Comparison of ENCODE assay signal across 16 mouse cellular contexts in genomic region chr13:114219870-114220492, GRCm38 (mm10).
DNase-seq lines count a peak whose midpoint lies in the region; ATAC-seq and TF ChIP-seq lines count a peak whose summit lies in the region.
"Had no signal": no experiment of that assay in that cellular context is flagged by ENCODE, and none has a peak within 500 bp of the region (broad histone marks: within the 10 kb centered on the region; RNA-seq: fewer than 3 reads in every experiment).

No protein-coding gene starts in this region.

- 51% methylated on average over 5 of the region's 5 CpGs for WGBS in forebrain, embryonic 13.5 days
- WGBS in forebrain, embryonic 11.5 days, result 79% methylated on average over 5 of the region's 5 CpGs
- WGBS in hindbrain, embryonic 16.5 days, result 49% methylated on average over 5 of the region's 5 CpGs
- 83% methylated on average over 5 of the region's 5 CpGs for WGBS in heart, adult 2 months

- 0 out of 2 replicates have a peak overlapping the region, but pooled peaks have one; percentile 6 for H3K27ac ChIP-seq in forebrain, embryonic 13.5 days
- no peak overlapping the region for H3K27ac ChIP-seq in forebrain, embryonic 11.5 days (ENCODE audit: low read depth, low read length)
- no peak overlapping the region for H3K27ac ChIP-seq in hindbrain, embryonic 16.5 days (ENCODE audit: low read depth, low read length)
- H3K27ac ChIP-seq in heart, adult 2 months, result no peak overlapping the region
- H3K27ac ChIP-seq: heart, embryonic 13.5 days; left cerebral cortex, adult 2 months; lung, embryonic 15.5 days; neural tube, embryonic 12.5 days had no signal

- ATAC-seq in forebrain, embryonic 13.5 days, result peak; percentile 78
- ATAC-seq in forebrain, embryonic 11.5 days (replicated peaks; ENCODE audit: low FRiP score), result no peak
- ATAC-seq in hindbrain, embryonic 16.5 days, result peak; percentile 79

- no peak for TF ChIP-seq CTCF in brain, embryonic 14.5 days (IDR thresholded peaks at IDR 0.05; ENCODE audit: borderline replicate concordance, extremely low read depth, insufficient read depth, insufficient read length)
- TF ChIP-seq CTCF in heart, adult 2 months (IDR thresholded peaks at IDR 0.05), result no peak

- no peak for DNase-seq in forebrain, embryonic 11.5 days (ENCODE audit: low spot score)
- peak; percentile 76 for DNase-seq in brain, embryonic 14.5 days (ENCODE audit: low read depth)
- peak; percentile 38 to 59 for DNase-seq in layer of hippocampus, postnatal 36 days
- no peak for DNase-seq in left cerebral cortex, adult 11 months (ENCODE audit: low spot score)
- DNase-seq in gastrocnemius, adult 18-20 months (ENCODE audit: low spot score), result no peak
- no peak for DNase-seq in heart, adult 2 months
- DNase-seq: adrenal gland, adult 2 months; gastrocnemius, postnatal 14 days; kidney, adult 2 months; thymus, adult 18-20 months had no signal

- no peak for TF ChIP-seq POLR2A in brain, embryonic 14.5 days (IDR thresholded peaks at IDR 0.05; ENCODE audit: borderline replicate concordance, extremely low read depth, insufficient read depth, insufficient read length, poor library complexity, severe bottlenecking)
- TF ChIP-seq POLR2A in heart, adult 2 months (IDR thresholded peaks at IDR 0.05; ENCODE audit: insufficient read depth, low read depth, low read length), result no peak

- no peak overlapping the region for H3K9ac ChIP-seq in forebrain, embryonic 13.5 days
- no peak overlapping the region for H3K9ac ChIP-seq in forebrain, embryonic 11.5 days (ENCODE audit: low read length)
- no peak overlapping the region for H3K9ac ChIP-seq in hindbrain, embryonic 16.5 days (ENCODE audit: low read depth, low read length)
- no peak overlapping the region for H3K9ac ChIP-seq in heart, adult 2 months (ENCODE audit: low read depth, low read length)
- H3K9ac ChIP-seq: heart, embryonic 13.5 days; lung, embryonic 15.5 days; neural tube, embryonic 12.5 days had no signal

- no peak overlapping the region for H3K4me3 ChIP-seq in forebrain, embryonic 13.5 days
- no peak overlapping the region for H3K4me3 ChIP-seq in forebrain, embryonic 11.5 days (ENCODE audit: low read depth, low read length)
- H3K4me3 ChIP-seq in hindbrain, embryonic 16.5 days (ENCODE audit: low read length), result no peak overlapping the region
- H3K4me3 ChIP-seq in heart, adult 2 months, result no peak overlapping the region
- H3K4me3 ChIP-seq: heart, embryonic 13.5 days; left cerebral cortex, adult 2 months; lung, embryonic 15.5 days; neural tube, embryonic 12.5 days had no signal

- H3K4me1 ChIP-seq in forebrain, embryonic 13.5 days, result peaks cover 17% of the 10 kb centered on the region
- H3K4me1 ChIP-seq in forebrain, embryonic 11.5 days (replicated peaks; ENCODE audit: control insufficient read depth, insufficient read depth, low read length), result no peaks in the 10 kb centered on the region
- H3K4me1 ChIP-seq in hindbrain, embryonic 16.5 days (ENCODE audit: control insufficient read depth, insufficient read depth, low read depth, low read length), result no peaks in the 10 kb centered on the region
- H3K4me1 ChIP-seq in heart, adult 2 months (ENCODE audit: control insufficient read depth, insufficient read depth, low read length), result no peaks in the 10 kb centered on the region
- H3K4me1 ChIP-seq: lung, embryonic 15.5 days; neural tube, embryonic 12.5 days had no signal

- no peaks in the 10 kb centered on the region for H3K36me3 ChIP-seq in forebrain, embryonic 13.5 days (ENCODE audit: poor library complexity, severe bottlenecking)
- no peaks in the 10 kb centered on the region for H3K36me3 ChIP-seq in forebrain, embryonic 11.5 days (ENCODE audit: control insufficient read depth, insufficient read depth, low read length)
- no peaks in the 10 kb centered on the region for H3K36me3 ChIP-seq in hindbrain, embryonic 16.5 days (ENCODE audit: control insufficient read depth, insufficient read depth, low read length)
- no peaks in the 10 kb centered on the region for H3K36me3 ChIP-seq in heart, adult 2 months (ENCODE audit: control insufficient read depth, insufficient read depth, low read length)
- H3K36me3 ChIP-seq: heart, embryonic 13.5 days; lung, embryonic 15.5 days; neural tube, embryonic 12.5 days had no signal

- TF ChIP-seq EP300 in heart, adult 2 months (IDR thresholded peaks at IDR 0.05; ENCODE audit: insufficient read depth, low read depth, low read length), result no peak

- no peaks in the 10 kb centered on the region for H3K9me3 ChIP-seq in forebrain, embryonic 13.5 days (replicated peaks)
- H3K9me3 ChIP-seq in forebrain, embryonic 11.5 days (ENCODE audit: control insufficient read depth, low read length), result no peaks in the 10 kb centered on the region
- no peaks in the 10 kb centered on the region for H3K9me3 ChIP-seq in hindbrain, embryonic 16.5 days (ENCODE audit: control insufficient read depth, low read length)
- H3K9me3 ChIP-seq: heart, embryonic 13.5 days; lung, embryonic 15.5 days; neural tube, embryonic 12.5 days had no signal

- H3K4me2 ChIP-seq in forebrain, embryonic 13.5 days, result no peak overlapping the region
- H3K4me2 ChIP-seq in forebrain, embryonic 11.5 days (ENCODE audit: low read depth, low read length, severe bottlenecking), result no peak overlapping the region
- no peak overlapping the region for H3K4me2 ChIP-seq in hindbrain, embryonic 16.5 days (ENCODE audit: low read length)
- H3K4me2 ChIP-seq: heart, embryonic 13.5 days; lung, embryonic 15.5 days; neural tube, embryonic 12.5 days had no signal

- no peaks in the 10 kb centered on the region for H3K27me3 ChIP-seq in forebrain, embryonic 13.5 days
- no peaks in the 10 kb centered on the region for H3K27me3 ChIP-seq in forebrain, embryonic 11.5 days (ENCODE audit: control insufficient read depth, insufficient read depth, low read length)
- no peaks in the 10 kb centered on the region for H3K27me3 ChIP-seq in hindbrain, embryonic 16.5 days (replicated peaks; ENCODE audit: control insufficient read depth, insufficient read depth, low read length)
- H3K27me3 ChIP-seq in heart, adult 2 months (ENCODE audit: control insufficient read depth, insufficient read depth, low read length), result no peaks in the 10 kb centered on the region
- H3K27me3 ChIP-seq: heart, embryonic 13.5 days; neural tube, embryonic 12.5 days had no signal

- intact Hi-C loops in heart, adult 2 months (cut with DNase I), result no loop called here

- H3K79me2 ChIP-seq in heart, adult 2 months (replicated peaks; ENCODE audit: control insufficient read depth, insufficient read depth, low read length), result no peaks in the 10 kb centered on the region

Comparison
In these comparisons a context has a peak if more than half of its experiments do, and no peak if none do; other contexts are left out.
1. DNase-seq: peak in brain, embryonic 14.5 days (single experiment) and layer of hippocampus, postnatal 36 days (2 of 2); none in forebrain, embryonic 11.5 days (single experiment), left cerebral cortex, adult 11 months (single experiment), gastrocnemius, adult 18-20 months (single experiment) and heart, adult 2 months (0 of 2).